In the genomic region with DNA sequence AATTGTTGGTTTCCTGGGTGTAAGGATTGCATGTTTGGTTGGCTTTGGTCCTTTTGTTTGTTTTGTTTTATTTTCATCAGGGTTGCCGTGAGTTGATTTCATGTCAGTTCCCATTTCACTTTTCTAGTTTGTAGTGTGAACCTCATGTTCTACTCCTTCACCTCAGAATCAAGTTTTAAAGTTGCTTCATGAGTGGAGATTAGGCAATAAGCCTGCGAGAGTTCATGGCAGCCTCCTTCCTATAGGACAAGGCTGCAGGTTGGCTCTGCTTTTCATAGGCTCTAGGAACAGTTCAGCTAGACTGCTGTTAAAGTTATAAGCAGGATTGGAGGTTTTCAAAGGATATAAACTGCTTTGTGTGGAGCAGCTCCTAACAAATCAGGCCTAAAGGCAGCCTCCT, we compare ENCODE assay signal across 18 mouse cellular contexts. TPM values are rescaled to one million over a fixed set of nuclear protein-coding genes. Genes with fewer than 3 reads are reported as not detected.
DNase-seq lines count a peak whose midpoint lies in the region; ATAC-seq and TF ChIP-seq lines count a peak whose summit lies in the region.
"Had no signal": no experiment of that assay in that cellular context is flagged by ENCODE, and none has a peak within 500 bp of the region (broad histone marks: within the 10 kb centered on the region; RNA-seq: fewer than 3 reads in every experiment).

No protein-coding gene starts in this region.

- H3K27ac ChIP-seq in heart, embryonic 16.5 days (ENCODE audit: low read length), result peak overlapping the region; percentile 9; the same call in 1 of the 2 replicates
- H3K27ac ChIP-seq in liver, postnatal 0 days (ENCODE audit: low read depth), result 0 out of 2 replicates have a peak overlapping the region, but pooled peaks have one; percentile 5
- peak overlapping the region; percentile 37 for H3K27ac ChIP-seq in CH12.LX (ENCODE audit: insufficient read depth, low read depth)
- H3K27ac ChIP-seq: layer of hippocampus, adult 2 months; limb, embryonic 10.5 days; midbrain, embryonic 12.5 days had no signal

- H3K4me1 ChIP-seq in heart, embryonic 16.5 days (ENCODE audit: control insufficient read depth, insufficient read depth, low read length), result peaks cover 15% of the 10 kb centered on the region
- H3K4me1 ChIP-seq in liver, postnatal 0 days (ENCODE audit: insufficient read depth), result peaks cover 11% of the 10 kb centered on the region
- H3K4me1 ChIP-seq in CH12.LX (ENCODE audit: control insufficient read depth in 1 of 2, insufficient read depth in 2 of 2), result peaks cover 4 to 30% of the 10 kb centered on the region in 2 experiments
- H3K4me1 ChIP-seq: limb, embryonic 10.5 days; midbrain, embryonic 12.5 days had no signal

- H3K4me2 ChIP-seq in heart, embryonic 16.5 days (ENCODE audit: low read depth, low read length), result no peak overlapping the region
- no peak overlapping the region for H3K4me2 ChIP-seq in liver, postnatal 0 days (ENCODE audit: low read depth, low read length)
- H3K4me2 ChIP-seq in CH12.LX (ENCODE audit: insufficient read depth, low read depth, poor library complexity, severe bottlenecking), result peak overlapping the region; percentile 45
- H3K4me2 ChIP-seq: heart, embryonic 11.5 days; midbrain, embryonic 12.5 days had no signal

- no peaks in the 10 kb centered on the region; the same call in 1 of the 2 replicates for H3K79me2 ChIP-seq in CH12.LX (replicated peaks; ENCODE audit: control insufficient read depth, extremely low read depth, insufficient read depth, poor library complexity, severe bottlenecking)

- 0 out of 2 replicates have a peak, but pooled peaks have one; percentile 8 for TF ChIP-seq POLR2A in CH12.LX (IDR thresholded peaks at IDR 0.05; ENCODE audit: low read depth, low read length)

- dilution Hi-C loops in CH12.LX (cut with MboI; ENCODE audit: extremely low pct_ligation_motif_present, extremely low pct_unique_long_range_greater_than_20kb, low sequenced_read_pairs), result no loop called here

- 71% methylated on average over 2 of the region's 2 CpGs for WGBS in heart, embryonic 16.5 days
- WGBS in liver, postnatal 0 days (ENCODE audit: insufficient replicate concordance), result 52% methylated on average over 2 of the region's 2 CpGs

- H3K9ac ChIP-seq in heart, embryonic 16.5 days (ENCODE audit: low read length), result no peak overlapping the region
- no peak overlapping the region for H3K9ac ChIP-seq in liver, postnatal 0 days (replicated peaks)
- peak overlapping the region; percentile 57 for H3K9ac ChIP-seq in CH12.LX (ENCODE audit: insufficient read depth, low read depth)
- H3K9ac ChIP-seq: midbrain, embryonic 12.5 days had no signal

- no peak for TF ChIP-seq CTCF in liver, postnatal 0 days (IDR thresholded peaks at IDR 0.05; ENCODE audit: low read depth)
- no peak for TF ChIP-seq CTCF in CH12.LX (conservative IDR thresholded peaks at IDR 0.05 in 1 of 2, IDR thresholded peaks at IDR 0.05 in 1 of 2; ENCODE audit: low read depth in 2 of 2, low read length in 2 of 2)

- no peak for DNase-seq in heart, postnatal 36 days
- no peak for DNase-seq in liver, postnatal 0 days
- DNase-seq in liver (no peak), CH12.LX (ENCODE audit: extremely low read depth) (no peak)
- peak; percentile 51 for DNase-seq in lung, postnatal 25 days (ENCODE audit: low spot score)
- no peak for DNase-seq in gastrocnemius, postnatal 14 days
- DNase-seq in testis, postnatal 14 days (ENCODE audit: low spot score), result no peak
- DNase-seq: adrenal gland, postnatal 36 days; cerebellum, adult 9-10 months; kidney, adult 18-20 months; thymus, adult 18-20 months had no signal

- intact Hi-C loops in heart, postnatal 36 days (cut with DNase I), result no loop called here
- intact Hi-C loops in gastrocnemius, postnatal 14 days (cut with DNase I; ENCODE audit: low total_unique reads), result no loop called here

- no peak overlapping the region for H3K4me3 ChIP-seq in heart, embryonic 16.5 days (ENCODE audit: low read length)
- H3K4me3 ChIP-seq in liver, postnatal 0 days (ENCODE audit: low read depth, low read length), result no peak overlapping the region
- H3K4me3 ChIP-seq in CH12.LX (replicated peaks in 1 of 3; ENCODE audit: low read depth in 2 of 3, low read length in 2 of 3, poor library complexity in 1 of 3), result no peak overlapping the region
- H3K4me3 ChIP-seq: layer of hippocampus, adult 2 months; limb, embryonic 10.5 days; midbrain, embryonic 12.5 days had no signal

- H3K9me3 ChIP-seq in heart, embryonic 16.5 days (replicated peaks; ENCODE audit: control insufficient read depth, low read length), result no peaks in the 10 kb centered on the region
- H3K9me3 ChIP-seq in liver, postnatal 0 days (ENCODE audit: low read length), result no peaks in the 10 kb centered on the region
- H3K9me3 ChIP-seq in CH12.LX (replicated peaks; ENCODE audit: low read length), result no peaks in the 10 kb centered on the region
- H3K9me3 ChIP-seq: limb, embryonic 10.5 days; midbrain, embryonic 12.5 days had no signal

- no peaks in the 10 kb centered on the region for H3K27me3 ChIP-seq in heart, embryonic 16.5 days (ENCODE audit: control insufficient read depth, insufficient read depth, low read length)
- H3K27me3 ChIP-seq in liver, postnatal 0 days (ENCODE audit: insufficient read depth, low read length), result no peaks in the 10 kb centered on the region
- no peaks in the 10 kb centered on the region for H3K27me3 ChIP-seq in CH12.LX (replicated peaks)
- H3K27me3 ChIP-seq: midbrain, embryonic 12.5 days; Patski had no signal

- H3K36me3 ChIP-seq in heart, embryonic 16.5 days (ENCODE audit: control insufficient read depth, insufficient read depth), result peaks cover 5% of the 10 kb centered on the region; the same call in 1 of the 2 replicates
- peaks cover 2% of the 10 kb centered on the region; the same call in 1 of the 2 replicates for H3K36me3 ChIP-seq in liver, postnatal 0 days (replicated peaks; ENCODE audit: insufficient read depth, low read length)
- H3K36me3 ChIP-seq in CH12.LX (replicated peaks in 1 of 2; ENCODE audit: control insufficient read depth in 1 of 2, insufficient read depth in 1 of 2, low read length in 1 of 2), result peaks cover 4 to 30% of the 10 kb centered on the region in 2 experiments

- in situ Hi-C loops in CH12.LX (cut with MboI; ENCODE audit: low pct_ligation_motif_present, low pct_unique_long_range_greater_than_20kb, low sequenced_read_pairs), result no loop called here

- no peak for ATAC-seq in heart, embryonic 16.5 days (replicated peaks; ENCODE audit: extremely low read depth, insufficient read depth, low FRiP score)
- ATAC-seq in liver, postnatal 0 days, result no peak
- ATAC-seq: hindbrain, embryonic 16.5 days; Patski had no signal

- TF ChIP-seq EP300 in liver, postnatal 0 days (IDR thresholded peaks at IDR 0.05; ENCODE audit: low read depth), result no peak
- no peak for TF ChIP-seq EP300 in CH12.LX (IDR thresholded peaks at IDR 0.05; ENCODE audit: low read length)

- no peak for TF ChIP-seq RAD21 in CH12.LX (IDR thresholded peaks at IDR 0.05; ENCODE audit: low read depth, low read length)

TF ChIP-seq in CH12.LX, 34 proteins besides CTCF, POLR2A, EP300 and RAD21:
- no peak for TF ChIP-seq RCOR1 (conservative IDR thresholded peaks at IDR 0.05; ENCODE audit: low read depth, low read length)

RNA-seq across cellular contexts. Expression of a gene that starts 33.8 kb away (rescaled TPM):
- polyA plus RNA-seq in heart, embryonic 16.5 days (2015; fragmentation: Nextera tagmentation; extraction: Ambion mirVana), result 20.3 and 22.2 TPM in 2 replicates
- 10 to 100 TPM; 27.1 to 28.6 TPM for total RNA-seq in heart, postnatal 36 days (2021)
- 4.4 and 5.2 TPM in 2 replicates for polyA plus RNA-seq in liver, postnatal 0 days (2015; fragmentation: Nextera tagmentation; extraction: Ambion mirVana)
- total RNA-seq in CH12.LX (2012; rRNA removed), result 4.0 and 5.9 TPM in 2 replicates
- 5.7 and 6.7 TPM in 2 replicates for total RNA-seq in CH12.LX (2014; rRNA removed)
- polyA plus RNA-seq in CH12.LX (2012; ENCODE audit: insufficient read length, low read depth), result 5.7 and 7.6 TPM in 2 replicates
- 10 to 100 TPM; 19.1 to 21.2 TPM for total RNA-seq in gastrocnemius, postnatal 14 days (2021)

RNA-seq across cellular contexts. Expression of a gene that starts 33.9 kb away (rescaled TPM):
- polyA plus RNA-seq in heart, embryonic 16.5 days (2015; fragmentation: Nextera tagmentation; extraction: Ambion mirVana), result 11.2 and 11.4 TPM in 2 replicates
- total RNA-seq in heart, postnatal 36 days (2021), result 10 to 100 TPM; 18.2 to 21.0 TPM
- 4.7 TPM in 2 replicates for polyA plus RNA-seq in liver, postnatal 0 days (2015; fragmentation: Nextera tagmentation; extraction: Ambion mirVana)
- total RNA-seq in CH12.LX (2012; rRNA removed) (12.0 and 12.1 TPM in 2 replicates), CH12.LX (2014; rRNA removed) (8.0 and 9.0 TPM in 2 replicates)
- 14.8 and 18.5 TPM in 2 replicates for polyA plus RNA-seq in CH12.LX (2012; ENCODE audit: insufficient read length, low read depth)
- 10 to 100 TPM; 10.6 to 10.8 TPM for total RNA-seq in gastrocnemius, postnatal 14 days (2021)
